Mouse (Mus musculus) hindbrain, embryonic 12.5 days (tissue): Measurements from ENCODE around the gene Ubxn10. TPM values are rescaled to one million over a fixed set of nuclear protein-coding genes. Genes with fewer than 3 reads are reported as not detected.
A peak's percentile ranks its signal among the peaks of the same experiment; 100 is the strongest.

Experiments
- ATAC-seq: fragments of 200-750 bp; cut with Nextera tagmentation; 2 replicates; pipeline ENCODE4 v1.8.0; 2017; ENCODE audit warnings: moderate TSS enrichment; ENCODE audit not compliant: low FRiP score
- H3K27ac ChIP-seq: fragments of 300-500 bp; sonication (generic); 2 replicates; pipeline ENCODE4 v1.5.1; 2016; ENCODE audit warnings: mild to moderate bottlenecking
- H3K27me3 ChIP-seq: fragments of 300-500 bp; sonication (generic); 2 replicates; pipeline ENCODE4 v1.6.1; 2016; ENCODE audit warnings: mild to moderate bottlenecking
- H3K36me3 ChIP-seq: fragments of 300-500 bp; sonication (generic); 2 replicates; pipeline ENCODE4 v1.6.1; 2016; ENCODE audit warnings: mild to moderate bottlenecking
- H3K4me1 ChIP-seq: fragments of 300-500 bp; sonication (generic); 2 replicates; pipeline ENCODE4 v1.6.1; 2016
- H3K4me2 ChIP-seq: fragments of 300-500 bp; sonication (generic); replicated peaks from 2 replicates; pipeline ENCODE4 v1.6.1; 2016; ENCODE audit warnings: mild to moderate bottlenecking
- H3K4me3 ChIP-seq: fragments of 300-500 bp; sonication (generic); 2 replicates; pipeline ENCODE4 v1.5.1; 2016; ENCODE audit warnings: mild to moderate bottlenecking
- H3K9ac ChIP-seq: fragments of 300-500 bp; sonication (generic); 2 replicates; pipeline ENCODE4 v1.6.1; 2016; ENCODE audit warnings: mild to moderate bottlenecking, moderate library complexity
- H3K9me3 ChIP-seq: fragments of 300-500 bp; sonication (generic); replicated peaks from 2 replicates; pipeline ENCODE4 v1.6.1; 2016; ENCODE audit warnings: mild to moderate bottlenecking
- WGBS: fragments of 180-500 bp; shearing (Covaris S2); methylation state at CpG from one replicate; pipeline ENCODE4 v1.1.7; 2016; 5-methylcytosine and 5-hydroxymethylcytosine counted together
- polyA plus RNA-seq: library from polyadenylated mRNA; unstranded; fragments of >200 nt; fragmentation: Nextera tagmentation; extraction: Ambion mirVana; gene quantifications from 2 replicates; pipeline ENCODE4 v1.2.1, GENCODE M21; 2016

The Ubxn10 gene
- polyA plus RNA-seq, 1 experiment from 2014 or later: 3.8 TPM

DNA sequence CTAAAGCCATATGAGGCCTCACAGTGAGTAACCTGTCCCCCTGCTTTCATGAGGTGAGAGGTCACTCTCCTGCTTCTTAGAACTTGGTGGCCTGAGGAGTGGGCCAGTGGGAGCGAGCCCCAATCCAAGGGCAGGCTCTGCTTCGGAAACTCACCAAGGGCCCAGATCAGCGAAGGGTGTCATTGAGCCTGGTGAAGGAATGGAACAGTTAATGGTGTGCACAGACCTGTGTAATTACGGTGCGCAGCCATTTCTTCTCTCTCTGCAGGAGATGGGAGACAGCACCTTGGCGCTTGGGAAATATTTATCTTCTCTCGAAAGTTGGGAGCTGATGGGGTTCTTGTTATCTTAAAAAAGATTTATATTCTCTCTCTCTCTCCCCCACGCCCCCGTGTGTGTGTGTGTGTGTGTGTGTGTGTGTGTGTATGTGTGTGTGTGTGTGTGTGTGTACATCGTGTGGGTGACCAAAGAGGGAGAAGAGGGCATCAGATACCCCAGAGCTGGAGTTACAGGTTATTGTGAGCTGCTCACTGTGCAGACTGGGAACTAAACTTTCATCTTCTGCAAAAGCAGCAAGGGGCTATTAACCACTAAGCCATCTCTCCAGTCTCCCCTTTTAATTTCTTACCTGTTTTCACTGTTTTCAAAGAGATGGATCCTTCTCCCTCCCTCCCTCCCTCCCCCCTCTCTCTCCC, 39.7 kb downstream of the Ubxn10 start:
- WGBS: 47% methylated on average over 8 of the region's 10 CpGs
- H3K27ac ChIP-seq: no peak overlapping the region; the same call in 1 of the 2 replicates

DNA sequence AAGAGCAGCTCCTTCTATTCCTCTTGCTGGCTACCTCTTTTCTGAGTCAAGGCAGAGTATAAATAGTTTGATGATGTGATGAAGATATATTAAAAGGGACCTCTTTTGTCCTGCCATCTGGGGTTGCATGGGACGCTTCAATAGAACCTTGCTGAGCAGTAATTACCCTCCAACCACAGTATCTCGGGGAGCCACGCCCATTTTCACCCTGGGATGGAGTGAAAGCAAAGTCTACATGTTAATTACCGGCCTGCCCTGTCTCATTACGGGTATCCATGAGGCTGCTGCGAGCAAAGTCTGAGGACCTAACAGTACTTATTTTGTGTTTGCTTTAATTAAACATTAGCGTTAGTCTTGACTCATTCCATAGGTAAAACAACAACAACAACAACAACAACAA, 40.2 kb downstream of the Ubxn10 start:
- Histone ChIP-seq H3K9ac (no peak overlapping the region), H3K4me2 (no peak overlapping the region), H3K4me1 (peaks cover 42% of the 10 kb centered on the region), H3K9me3 (no peaks in the 10 kb centered on the region), H3K27ac (no peak overlapping the region; the same call in 1 of the 2 replicates), H3K4me3 (no peak overlapping the region), H3K27me3 (peaks cover 7% of the 10 kb centered on the region), H3K36me3 (no peaks in the 10 kb centered on the region)
- no peak for ATAC-seq
- WGBS: 16% methylated on average over 7 of the region's 7 CpGs

More for the DNA sequence above, 39.7 kb downstream of the Ubxn10 start:
- no peaks in the 10 kb centered on the region for H3K36me3 ChIP-seq
- no peaks in the 10 kb centered on the region for H3K9me3 ChIP-seq
- no peak overlapping the region for H3K4me3 ChIP-seq
- no peak for ATAC-seq
- H3K4me2 ChIP-seq: no peak overlapping the region
- peaks cover 36% of the 10 kb centered on the region for H3K4me1 ChIP-seq
- H3K27me3 ChIP-seq: peaks cover 6% of the 10 kb centered on the region
- H3K9ac ChIP-seq: no peak overlapping the region

DNA sequence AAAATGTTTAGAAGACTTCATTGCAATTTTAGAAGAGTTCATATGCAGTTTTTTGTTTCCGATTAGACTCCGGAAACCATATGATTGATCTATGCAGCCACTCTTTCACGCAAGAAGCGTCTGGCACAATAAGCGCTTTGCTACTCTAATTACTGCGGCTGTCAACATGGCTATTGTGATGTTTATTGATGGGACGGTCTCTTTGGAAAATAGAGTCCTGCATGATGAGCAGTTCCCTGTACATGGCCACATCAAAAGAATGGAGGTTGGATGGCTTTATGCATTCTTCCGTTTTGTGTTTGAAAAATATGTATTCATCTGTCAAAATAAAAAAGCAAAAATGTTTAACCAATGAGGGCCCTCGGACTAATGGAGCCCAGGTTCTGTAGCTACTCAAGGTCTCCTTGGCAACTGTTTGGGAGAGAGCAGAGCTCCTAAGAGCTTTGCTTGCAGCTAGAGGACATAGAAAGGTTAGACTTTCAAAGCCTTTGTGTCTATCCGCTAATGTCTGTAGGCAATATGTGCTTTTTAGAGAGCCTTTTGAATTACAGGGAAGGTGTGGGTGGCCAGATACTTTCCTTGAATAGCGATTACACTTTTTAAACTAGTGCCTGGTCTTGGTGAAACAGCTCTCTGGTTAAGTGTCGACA, 43.8 kb downstream of the Ubxn10 start:
- Histone ChIP-seq H3K27me3 (peaks cover 24% of the 10 kb centered on the region), H3K4me2 (peak overlapping the region; percentile 0; the same call in 1 of the 2 replicates), H3K4me1 (peaks cover 73% of the 10 kb centered on the region), H3K27ac (peak overlapping the region; percentile 9), H3K9ac (no peak overlapping the region), H3K36me3 (no peaks in the 10 kb centered on the region), H3K4me3 (no peak overlapping the region), H3K9me3 (no peaks in the 10 kb centered on the region)
- 18% methylated on average over 12 of the region's 12 CpGs for WGBS
- ATAC-seq: no peak

DNA sequence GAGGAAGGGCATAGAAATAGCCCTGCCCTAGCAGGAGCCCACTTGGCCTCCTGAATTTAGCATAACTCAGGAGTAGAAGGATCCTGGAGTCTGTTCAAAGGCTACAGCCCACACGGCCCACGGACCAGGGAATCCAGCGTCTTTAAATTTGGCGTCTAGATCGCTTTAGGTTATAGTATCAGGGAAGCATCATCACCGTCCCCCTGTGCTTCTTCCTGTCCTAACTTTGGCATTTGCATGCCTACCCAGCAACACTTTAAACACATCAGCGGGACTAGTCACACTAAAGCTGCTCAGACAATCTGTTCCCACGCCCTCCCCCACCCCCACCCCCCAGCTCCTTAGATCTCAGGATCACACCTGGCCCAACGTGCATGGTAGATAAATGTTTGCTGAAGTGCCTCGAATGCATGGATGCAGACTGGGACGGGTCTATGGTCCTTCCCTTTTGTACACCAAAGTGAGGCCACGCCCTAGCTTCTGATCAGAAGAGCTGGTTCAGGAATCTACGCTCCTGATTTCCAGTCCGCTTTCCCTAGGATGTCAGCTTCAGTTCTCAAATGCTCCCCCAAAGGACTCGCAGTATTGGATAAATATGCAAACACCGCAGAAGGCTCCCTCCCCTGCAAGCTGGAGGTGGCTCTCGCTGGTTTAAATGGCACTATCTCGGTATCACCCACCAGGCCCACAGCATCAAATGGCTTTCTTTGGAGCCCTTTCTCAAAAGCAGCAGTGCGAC, 45.4 kb downstream of the Ubxn10 start:
- no peaks in the 10 kb centered on the region for H3K36me3 ChIP-seq
- H3K27me3 ChIP-seq: peaks cover 26% of the 10 kb centered on the region
- WGBS: 11% methylated on average over 19 of the region's 19 CpGs
- no peak overlapping the region for H3K4me3 ChIP-seq
- H3K27ac ChIP-seq: no peak overlapping the region
- no peak overlapping the region for H3K9ac ChIP-seq
- no peak for ATAC-seq
- 0 out of 2 replicates have a peak overlapping the region, but pooled peaks have one; percentile 13 for H3K4me2 ChIP-seq
- no peaks in the 10 kb centered on the region for H3K9me3 ChIP-seq
- peaks cover 64% of the 10 kb centered on the region for H3K4me1 ChIP-seq

DNA sequence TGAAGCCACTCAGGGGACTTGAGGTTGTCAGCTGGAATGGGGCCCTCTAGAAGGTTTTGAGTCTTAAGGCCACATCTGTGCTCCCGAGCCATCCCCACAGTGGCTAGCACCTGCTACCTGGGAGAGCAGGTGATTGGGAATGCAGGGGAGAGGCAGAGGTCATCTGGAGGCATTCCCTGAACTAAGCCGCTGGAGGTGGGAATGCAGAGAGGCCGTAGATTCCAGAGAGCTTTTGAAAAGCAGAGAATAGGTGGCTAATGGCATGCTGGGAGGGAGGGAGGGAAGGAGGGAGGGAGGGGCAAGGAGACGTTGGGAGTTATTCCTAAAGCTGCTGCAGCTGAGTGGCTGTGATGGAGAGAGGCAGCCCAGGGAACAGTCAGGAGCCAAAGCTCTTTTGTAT, 46.4 kb downstream of the Ubxn10 start:
- Histone ChIP-seq H3K27ac (no peak overlapping the region), H3K36me3 (no peaks in the 10 kb centered on the region), H3K4me1 (peaks cover 58% of the 10 kb centered on the region), H3K4me3 (no peak overlapping the region), H3K4me2 (no peak overlapping the region), H3K9me3 (no peaks in the 10 kb centered on the region), H3K27me3 (peaks cover 29% of the 10 kb centered on the region), H3K9ac (no peak overlapping the region)
- WGBS: 1% methylated on average over 4 of the region's 4 CpGs
- ATAC-seq: no peak

DNA sequence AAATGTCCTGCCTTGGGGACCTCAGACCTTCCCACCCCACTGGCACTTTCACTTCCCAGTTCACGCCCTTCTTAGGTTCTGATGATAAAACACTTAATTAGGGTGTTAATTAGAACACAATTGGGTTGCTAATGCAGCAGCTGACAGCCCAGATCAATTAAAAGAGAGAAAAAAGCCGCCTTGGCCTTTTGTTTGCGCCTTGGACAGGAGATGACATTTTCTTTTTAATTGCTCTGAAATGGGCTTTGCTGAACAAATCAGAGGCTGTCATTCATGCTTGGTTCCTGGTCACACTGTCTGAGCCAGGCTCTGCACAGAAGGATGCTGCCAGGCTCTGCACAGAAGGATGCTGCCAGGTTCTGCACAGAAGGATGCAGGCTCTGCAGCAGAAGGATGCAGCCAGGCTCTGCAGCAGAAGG, 47.9 kb downstream of the Ubxn10 start:
- WGBS: 13% methylated on average over 3 of the region's 3 CpGs
- Histone ChIP-seq H3K4me2 (no peak overlapping the region), H3K4me3 (no peak overlapping the region), H3K9ac (no peak overlapping the region), H3K4me1 (peaks cover 55% of the 10 kb centered on the region), H3K9me3 (no peaks in the 10 kb centered on the region), H3K27ac (peak overlapping the region; percentile 55), H3K36me3 (no peaks in the 10 kb centered on the region), H3K27me3 (peaks cover 37% of the 10 kb centered on the region)
- ATAC-seq: peak; percentile 67

DNA sequence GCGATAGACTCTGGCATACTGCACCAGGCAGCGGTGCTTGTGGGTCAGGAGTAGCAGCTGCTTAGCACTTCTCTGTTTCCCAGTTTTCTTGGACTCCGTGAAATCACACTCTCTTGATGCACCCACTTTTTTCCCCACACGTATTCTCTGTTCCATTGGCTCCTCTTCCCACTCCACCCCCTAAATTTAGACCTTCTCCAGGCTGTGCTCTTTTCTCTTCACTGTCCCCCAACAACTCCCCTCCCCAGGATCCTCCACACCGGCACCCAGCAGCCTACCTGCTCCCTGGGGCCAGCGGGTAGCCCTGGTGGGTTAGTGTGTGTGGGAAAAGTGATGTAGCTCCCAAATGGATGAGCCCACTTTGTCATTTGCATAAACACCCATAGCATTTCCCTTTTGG, 51.2 kb downstream of the Ubxn10 start:
- Histone ChIP-seq H3K4me1 (peaks cover 41% of the 10 kb centered on the region), H3K27ac (no peak overlapping the region), H3K36me3 (no peaks in the 10 kb centered on the region), H3K9ac (no peak overlapping the region), H3K27me3 (peaks cover 30% of the 10 kb centered on the region), H3K9me3 (no peaks in the 10 kb centered on the region), H3K4me3 (no peak overlapping the region), H3K4me2 (no peak overlapping the region)
- 82% methylated on average over 6 of the region's 6 CpGs for WGBS
- ATAC-seq: no peak

DNA sequence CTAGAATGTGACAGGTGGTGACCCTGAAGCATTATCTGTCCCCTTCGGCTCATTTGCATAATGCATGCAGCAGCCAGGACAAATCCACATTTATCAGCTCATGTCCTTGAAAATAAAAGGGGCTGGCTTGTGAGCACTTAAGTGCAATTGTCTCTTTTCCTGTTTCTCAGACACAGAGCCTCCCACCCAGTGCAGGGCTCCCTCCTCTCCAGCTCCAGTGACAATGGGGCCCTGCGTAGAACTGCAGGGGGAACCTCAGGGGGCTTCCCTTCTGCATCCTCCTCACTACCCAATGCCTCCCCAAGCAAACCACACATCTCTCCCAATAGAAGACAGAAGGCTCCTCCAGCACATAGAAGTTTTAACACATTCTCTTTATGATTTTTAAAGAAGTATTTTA, 54.2 kb downstream of the Ubxn10 start:
- peaks cover 21% of the 10 kb centered on the region for H3K4me1 ChIP-seq
- H3K4me2 ChIP-seq: no peak overlapping the region
- H3K27me3 ChIP-seq: peaks cover 24% of the 10 kb centered on the region; the same call in 1 of the 2 replicates
- no peak overlapping the region for H3K9ac ChIP-seq
- H3K36me3 ChIP-seq: no peaks in the 10 kb centered on the region
- ATAC-seq: peak; percentile 48
- no peaks in the 10 kb centered on the region for H3K9me3 ChIP-seq
- no peak overlapping the region for H3K4me3 ChIP-seq
- peak overlapping the region; percentile 82 for H3K27ac ChIP-seq
- WGBS: 32% methylated on average over 2 of the region's 2 CpGs

DNA sequence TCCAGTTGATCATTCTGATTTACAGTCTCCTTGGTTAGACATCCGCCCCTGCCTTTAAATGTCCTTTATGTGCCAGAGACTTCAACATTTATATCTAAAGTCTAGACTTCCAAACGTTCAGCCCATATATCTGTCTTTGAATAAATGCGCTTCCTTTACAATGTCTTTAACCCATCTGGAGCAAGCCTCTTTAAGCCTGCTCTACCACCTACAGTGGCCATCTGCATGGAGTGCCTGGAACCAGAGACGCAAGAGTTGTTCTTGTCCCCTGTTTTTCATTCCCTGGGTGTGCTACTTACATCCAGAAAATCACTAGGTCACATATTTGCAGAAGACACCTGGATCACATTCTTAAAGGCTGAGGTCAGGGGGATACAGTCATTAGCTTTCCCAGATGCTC, 56.8 kb downstream of the Ubxn10 start:
- 73% methylated on average over 4 of the region's 4 CpGs for WGBS
- no peak overlapping the region for H3K27ac ChIP-seq
- no peak overlapping the region for H3K9ac ChIP-seq
- H3K36me3 ChIP-seq: no peaks in the 10 kb centered on the region
- no peak overlapping the region for H3K4me2 ChIP-seq
- H3K4me1 ChIP-seq: peaks cover 25% of the 10 kb centered on the region
- no peaks in the 10 kb centered on the region for H3K9me3 ChIP-seq
- ATAC-seq: no peak
- no peak overlapping the region for H3K4me3 ChIP-seq
- H3K27me3 ChIP-seq: peaks cover 26% of the 10 kb centered on the region

DNA sequence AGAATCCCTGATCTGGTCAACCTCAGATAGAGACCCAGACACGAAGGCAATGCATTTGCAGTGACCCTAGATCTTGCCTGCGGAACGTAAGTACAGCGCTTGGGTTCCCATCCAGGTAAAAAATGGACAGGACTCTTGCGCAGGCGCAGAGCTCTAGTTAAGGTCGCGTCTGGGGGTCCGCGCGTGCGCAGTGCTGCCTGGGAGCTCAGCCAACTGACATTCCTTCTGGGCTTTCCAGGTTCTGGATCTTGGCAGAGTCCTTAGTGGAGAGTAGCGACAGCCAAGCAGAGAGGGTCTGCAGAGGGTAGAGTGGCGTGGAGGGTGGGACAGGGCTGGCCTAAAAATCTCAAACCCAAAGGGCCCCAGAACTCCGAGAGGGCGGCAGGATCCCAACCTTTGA, 59.4 kb downstream of the Ubxn10 start:
- Histone ChIP-seq H3K36me3 (no peaks in the 10 kb centered on the region), H3K9me3 (no peaks in the 10 kb centered on the region), H3K9ac (no peak overlapping the region), H3K4me2 (peak overlapping the region; percentile 43), H3K27ac (0 out of 2 replicates have a peak overlapping the region, but pooled peaks have one; percentile 44), H3K4me1 (peaks cover 8% of the 10 kb centered on the region), H3K4me3 (no peak overlapping the region; the same call in 1 of the 2 replicates), H3K27me3 (peaks cover 27% of the 10 kb centered on the region)
- 0 out of 2 replicates have a peak, but pooled peaks have one; percentile 52 for ATAC-seq
- 18% methylated on average over 16 of the region's 16 CpGs for WGBS

DNA sequence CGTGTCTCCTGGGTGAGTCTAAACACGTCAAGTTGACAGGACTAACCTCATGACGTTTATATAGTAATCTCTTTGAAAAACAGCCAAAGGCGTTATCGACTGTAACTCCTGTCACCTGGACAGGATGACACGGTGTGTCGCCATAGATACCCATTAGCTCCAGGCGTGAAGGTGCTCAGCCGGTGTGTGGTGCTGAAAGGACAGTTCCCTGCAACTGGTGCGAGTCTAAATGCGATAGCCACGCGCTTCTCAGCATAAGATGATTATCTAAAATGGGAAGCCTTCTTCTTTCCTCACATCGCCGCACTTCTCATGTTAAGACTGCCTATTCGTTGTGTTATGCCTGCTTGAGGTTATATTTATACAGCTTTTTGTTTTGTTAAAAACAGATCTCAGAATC, 60.5 kb downstream of the Ubxn10 start:
- no peaks in the 10 kb centered on the region for H3K9me3 ChIP-seq
- no peak overlapping the region for H3K9ac ChIP-seq
- ATAC-seq: no peak
- H3K27ac ChIP-seq: no peak overlapping the region
- no peak overlapping the region for H3K4me3 ChIP-seq
- 14% methylated on average over 16 of the region's 16 CpGs for WGBS
- H3K4me1 ChIP-seq: peaks cover 10% of the 10 kb centered on the region; the same call in 1 of the 2 replicates
- peaks cover 27% of the 10 kb centered on the region for H3K27me3 ChIP-seq
- H3K4me2 ChIP-seq: no peak overlapping the region
- H3K36me3 ChIP-seq: no peaks in the 10 kb centered on the region

DNA sequence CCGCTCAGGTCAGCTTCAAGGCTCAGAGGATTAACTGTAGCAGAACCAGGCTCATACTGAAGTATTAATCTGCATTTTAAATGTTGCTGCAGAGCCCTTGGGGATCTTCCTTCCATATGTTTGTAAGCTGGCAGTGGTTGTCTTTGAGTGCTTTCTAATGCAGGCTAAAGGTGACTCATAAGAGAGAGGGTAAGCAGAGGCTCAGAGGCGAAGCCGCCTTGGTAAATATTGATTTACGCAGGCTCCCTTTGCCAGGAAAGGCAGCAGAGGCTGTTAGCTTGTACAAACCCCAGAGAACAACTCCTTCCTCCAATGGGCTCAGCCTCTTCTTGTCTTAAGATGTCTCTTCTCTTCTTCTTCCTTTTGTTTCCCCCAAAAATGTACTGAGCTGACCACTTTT, 64.8 kb downstream of the Ubxn10 start:
- H3K4me3 ChIP-seq: no peak overlapping the region
- no peak overlapping the region for H3K27ac ChIP-seq
- no peak overlapping the region for H3K4me2 ChIP-seq
- no peaks in the 10 kb centered on the region for H3K36me3 ChIP-seq
- ATAC-seq: no peak
- H3K9ac ChIP-seq: no peak overlapping the region
- no peaks in the 10 kb centered on the region for H3K9me3 ChIP-seq
- peaks cover 19% of the 10 kb centered on the region for H3K27me3 ChIP-seq
- H3K4me1 ChIP-seq: 0 out of 2 replicates have a peak, but pooled peaks cover 4% of the 10 kb centered on the region
- 64% methylated on average over 4 of the region's 4 CpGs for WGBS
